Mouse (Mus musculus): ENCODE measurements around the gene Epas1. TPM values are rescaled to one million over a fixed set of nuclear protein-coding genes. Genes with fewer than 3 reads are reported as not detected.

Epas1 gene
- total and polyA plus RNA-seq, 3 experiments: not detected

DNA sequence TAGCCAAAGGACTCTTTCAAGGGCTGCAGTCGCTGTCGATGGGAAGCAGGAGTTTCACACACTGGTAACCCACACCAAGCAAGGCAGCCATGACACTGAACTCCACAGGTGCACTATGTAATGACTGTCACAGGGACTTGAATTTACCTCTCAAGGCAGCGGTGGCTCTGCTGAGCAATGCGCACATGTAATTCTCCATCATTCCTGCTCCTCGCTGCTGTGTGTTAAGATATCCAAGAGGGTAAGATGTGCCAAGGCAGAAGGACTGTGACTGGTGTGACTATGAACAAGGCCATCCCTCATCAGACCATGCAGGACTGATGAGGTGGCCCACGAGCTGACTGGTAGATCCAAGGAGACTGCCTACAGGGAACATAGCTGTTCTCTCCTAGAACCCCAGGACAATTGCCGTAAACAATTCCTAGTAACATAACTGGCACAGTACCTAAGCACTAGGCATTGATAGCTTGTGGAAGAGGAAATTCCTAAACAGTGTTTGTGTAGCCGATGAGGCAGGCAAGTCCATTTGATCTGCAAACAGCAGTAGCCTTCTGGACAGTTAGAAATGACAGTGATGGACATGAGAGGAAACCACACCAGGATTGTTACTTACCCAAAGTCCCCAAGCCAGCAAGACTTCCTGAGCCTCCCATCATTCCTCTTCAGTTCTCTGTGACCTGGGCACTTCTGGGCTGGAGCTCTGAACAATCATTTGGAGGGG, 68.7 kb downstream of the Epas1 start:
- Histone ChIP-seq H3K27me3 (ENCODE audit: control insufficient read depth in 1 of 2, insufficient read depth in 2 of 2, low read length in 2 of 2) (peaks cover 0 to 4% of the 10 kb centered on the region in 2 experiments; a peak in 1 of 4 replicates), H3K4me3 (ENCODE audit: control insufficient read depth in 1 of 2, insufficient read depth in 1 of 2, low read depth in 2 of 2, low read length in 2 of 2) (no peak overlapping the region), H3K9me3 (replicated peaks; ENCODE audit: insufficient read depth, low read length) (no peaks in the 10 kb centered on the region), H3K4me1 (ENCODE audit: control insufficient read depth in 1 of 2, insufficient read depth in 2 of 2, low read length in 2 of 2) (no peaks in the 10 kb centered on the region), H3K79me2 (ENCODE audit: control insufficient read depth, insufficient read depth, low read length, poor library complexity) (no peaks in the 10 kb centered on the region), H3K27ac (ENCODE audit: control insufficient read depth, low read depth, low read length) (no peak overlapping the region), H3K9ac (ENCODE audit: control insufficient read depth, low read depth, low read length, poor library complexity, severe bottlenecking) (no peak overlapping the region), H3K36me3 (ENCODE audit: control insufficient read depth in 1 of 2, insufficient read depth in 2 of 2, low read length in 2 of 2) (no peaks in the 10 kb centered on the region)
- DNase-seq (ENCODE audit: low read depth, low spot score): no peak
- TF ChIP-seq ZC3H11A (IDR thresholded peaks at IDR 0.05; ENCODE audit: low read depth, low read length) (no peak), JUND (IDR thresholded peaks at IDR 0.05; ENCODE audit: low read depth, low read length) (no peak), E2F4 (IDR thresholded peaks at IDR 0.05; ENCODE audit: borderline replicate concordance, low read depth, low read length) (no peak), KAT2A (conservative IDR thresholded peaks at IDR 0.05; ENCODE audit: low read depth, low read length) (no peak), ZKSCAN1 (IDR thresholded peaks at IDR 0.05; ENCODE audit: low read depth, low read length) (no peak), POLR2AphosphoS2 (IDR thresholded peaks at IDR 0.05; ENCODE audit: low read length) (no peak), MYB (IDR thresholded peaks at IDR 0.05; ENCODE audit: low read depth, low read length) (no peak), USF1 (IDR thresholded peaks at IDR 0.05; ENCODE audit: low read depth, low read length) (no peak)

DNA sequence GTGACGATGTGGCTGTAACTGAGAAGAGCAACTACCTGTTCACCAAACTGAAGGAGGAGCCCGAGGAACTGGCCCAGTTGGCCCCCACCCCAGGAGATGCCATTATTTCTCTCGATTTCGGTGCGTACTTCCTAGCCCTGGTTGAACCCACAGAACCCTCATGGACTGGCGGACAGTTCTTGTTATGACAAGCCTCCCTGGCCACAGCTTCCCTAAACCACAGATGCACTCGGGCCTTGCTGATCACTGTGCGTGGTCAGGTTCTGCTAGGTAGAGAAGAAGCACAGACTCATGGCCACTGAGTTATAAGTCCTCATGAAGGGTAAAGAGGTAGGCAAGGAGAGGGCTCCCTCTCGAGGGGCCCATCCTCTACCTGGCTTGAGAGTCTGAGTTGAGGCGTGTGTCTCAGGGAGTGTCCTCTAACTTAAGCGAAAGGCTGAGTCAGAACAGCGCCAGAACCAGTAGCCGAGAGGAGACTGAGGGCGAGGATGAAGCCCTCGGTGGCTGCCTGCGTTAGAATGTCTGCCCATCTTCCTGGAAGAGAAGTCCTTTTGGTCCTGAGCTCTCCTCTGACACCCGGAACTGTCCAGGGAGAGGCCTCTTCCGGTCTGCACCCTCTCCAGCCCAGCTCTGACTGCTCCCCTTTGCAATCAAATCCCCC, 71.1 kb downstream of the Epas1 start:
- Histone ChIP-seq H3K36me3 (ENCODE audit: control insufficient read depth in 1 of 2, insufficient read depth in 2 of 2, low read length in 2 of 2) (no peaks in the 10 kb centered on the region), H3K9me3 (replicated peaks; ENCODE audit: insufficient read depth, low read length) (no peaks in the 10 kb centered on the region), H3K27me3 (ENCODE audit: control insufficient read depth in 1 of 2, insufficient read depth in 2 of 2, low read length in 2 of 2) (peaks cover 0 to 4% of the 10 kb centered on the region in 2 experiments; a peak in 1 of 4 replicates), H3K79me2 (ENCODE audit: control insufficient read depth, insufficient read depth, low read length, poor library complexity) (no peaks in the 10 kb centered on the region), H3K4me3 (ENCODE audit: control insufficient read depth in 1 of 2, insufficient read depth in 1 of 2, low read depth in 2 of 2, low read length in 2 of 2) (no peak overlapping the region), H3K4me1 (ENCODE audit: control insufficient read depth in 1 of 2, insufficient read depth in 2 of 2, low read length in 2 of 2) (no peaks in the 10 kb centered on the region), H3K27ac (ENCODE audit: control insufficient read depth, low read depth, low read length) (no peak overlapping the region), H3K9ac (ENCODE audit: control insufficient read depth, low read depth, low read length, poor library complexity, severe bottlenecking) (no peak overlapping the region)
- TF ChIP-seq ZC3H11A (IDR thresholded peaks at IDR 0.05; ENCODE audit: low read depth, low read length) (no peak), MAX (IDR thresholded peaks at IDR 0.05; ENCODE audit: low read length) (no peak), USF2 (IDR thresholded peaks at IDR 0.05; ENCODE audit: borderline replicate concordance in 1 of 2, insufficient read depth in 1 of 2, low read depth in 1 of 2, low read length in 2 of 2) (no peak), NELFE (IDR thresholded peaks at IDR 0.05; ENCODE audit: low read depth, low read length) (no peak), POLR2AphosphoS2 (IDR thresholded peaks at IDR 0.05; ENCODE audit: low read length) (no peak), BHLHE40 (IDR thresholded peaks at IDR 0.05; ENCODE audit: borderline replicate concordance, low read depth, low read length) (no peak), EP300 (IDR thresholded peaks at IDR 0.05; ENCODE audit: low read depth in 1 of 2, low read length in 2 of 2) (no peak), ETS1 (IDR thresholded peaks at IDR 0.05; ENCODE audit: low read depth, low read length) (no peak), ZMIZ1 (IDR thresholded peaks at IDR 0.05; ENCODE audit: low read depth, low read length) (no peak), MAFK (IDR thresholded peaks at IDR 0.05; ENCODE audit: borderline replicate concordance, low read depth, low read length) (no peak), POLR2AphosphoS5 (IDR thresholded peaks at IDR 0.05; ENCODE audit: borderline replicate concordance, low read depth, low read length) (no peak), HCFC1 (IDR thresholded peaks at IDR 0.05; ENCODE audit: low read depth, low read length) (no peak)
- no peak for DNase-seq (ENCODE audit: low read depth, low spot score)
